Mouse (Mus musculus) kidney, adult 2 months (tissue): Measurements from ENCODE around the gene Nt5c2.

Source experiments
- CTCF ChIP-seq: fragments of 200-500 bp; conservative IDR thresholded peaks from 2 replicates; pipeline ENCODE4 v1.5.1; 2011; ENCODE audit warnings: low read depth, mild to moderate bottlenecking, control low read depth, low read length, moderate library complexity, mixed read lengths; ENCODE audit not compliant: insufficient read depth, insufficient read length
- POLR2A ChIP-seq: fragments of 200-500 bp; IDR thresholded peaks from one replicate; pipeline ENCODE4 v1.6.1; 2011; ENCODE audit warnings: low read depth, low read length, control low read depth

- TF ChIP-seq CTCF: no peak
- no peak for TF ChIP-seq POLR2A
Observed at GRCm38 (mm10) chr19:47057684-47058083, 42.7 kb upstream of the Nt5c2 start.
